Mouse (Mus musculus): Measurements from ENCODE around the gene Arg2.
"Not testable (repeated sequence)": the region's sequence is repeated elsewhere in the genome, so short reads cannot be mapped to it uniquely, and the experiment has no call there.

Arg2 gene

GRCm38 (mm10) chr12:79170421-79170820, 39.8 kb downstream of the Arg2 start:
- DNase-seq (ENCODE audit: low read depth in 1 of 2, low spot score in 2 of 2): no peak

GRCm38 (mm10) chr12:79171269-79171995, 40.9 kb downstream of the Arg2 start:
- DNase-seq (ENCODE audit: low read depth in 1 of 2, low spot score in 2 of 2): no peak

- DNase-seq (ENCODE audit: low read depth in 1 of 2, low spot score in 2 of 2): peak; percentile 85 to 95
Measured at GRCm38 (mm10) chr12:79172019-79172941, 41.7 kb downstream of the Arg2 start, which contains the start of gene Vti1b. TSS of gene Vti1b (minus strand) at chr12:79172667.

- no peak for DNase-seq (ENCODE audit: low read depth in 1 of 2, low spot score in 2 of 2)
Measured at GRCm38 (mm10) chr12:79173721-79174120, 43.1 kb downstream of the Arg2 start.

GRCm38 (mm10) chr12:79175998-79176397, 45.4 kb downstream of the Arg2 start:
- no peak for DNase-seq (ENCODE audit: low read depth in 1 of 2, low spot score in 2 of 2)

GRCm38 (mm10) chr12:79185160-79185559, 54.6 kb downstream of the Arg2 start:
- DNase-seq (ENCODE audit: low read depth in 1 of 2, low spot score in 2 of 2): not testable (repeated sequence)

GRCm38 (mm10) chr12:79190931-79191673, 60.5 kb downstream of the Arg2 start:
- peak in 1 of 2 experiments; percentile 5 for DNase-seq (ENCODE audit: low read depth in 1 of 2, low spot score in 2 of 2)

- peak; percentile 64 to 66 for DNase-seq (ENCODE audit: low read depth in 1 of 2, low spot score in 2 of 2)
Measured at GRCm38 (mm10) chr12:79191701-79192100, 61.1 kb downstream of the Arg2 start.

- DNase-seq (ENCODE audit: low read depth in 1 of 2, low spot score in 2 of 2): no peak
Measured at GRCm38 (mm10) chr12:79192193-79192592, 61.6 kb downstream of the Arg2 start, which contains the start of gene Rdh11. TSS of gene Rdh11 (minus strand) at chr12:79192293.

GRCm38 (mm10) chr12:79193441-79193840, 62.9 kb downstream of the Arg2 start:
- DNase-seq (ENCODE audit: low read depth in 1 of 2, low spot score in 2 of 2): peak; percentile 39 to 43

- no peak for DNase-seq (ENCODE audit: low read depth in 1 of 2, low spot score in 2 of 2)
Measured at GRCm38 (mm10) chr12:79197105-79197504, 66.5 kb downstream of the Arg2 start.

- no peak for DNase-seq (ENCODE audit: low read depth in 1 of 2, low spot score in 2 of 2)
Measured at GRCm38 (mm10) chr12:79201882-79202281, 71.3 kb downstream of the Arg2 start.

Measured in monocyte, adult 2 months (primary cell).